14 mouse cellular contexts compared by ENCODE assay signal in the genomic region with DNA sequence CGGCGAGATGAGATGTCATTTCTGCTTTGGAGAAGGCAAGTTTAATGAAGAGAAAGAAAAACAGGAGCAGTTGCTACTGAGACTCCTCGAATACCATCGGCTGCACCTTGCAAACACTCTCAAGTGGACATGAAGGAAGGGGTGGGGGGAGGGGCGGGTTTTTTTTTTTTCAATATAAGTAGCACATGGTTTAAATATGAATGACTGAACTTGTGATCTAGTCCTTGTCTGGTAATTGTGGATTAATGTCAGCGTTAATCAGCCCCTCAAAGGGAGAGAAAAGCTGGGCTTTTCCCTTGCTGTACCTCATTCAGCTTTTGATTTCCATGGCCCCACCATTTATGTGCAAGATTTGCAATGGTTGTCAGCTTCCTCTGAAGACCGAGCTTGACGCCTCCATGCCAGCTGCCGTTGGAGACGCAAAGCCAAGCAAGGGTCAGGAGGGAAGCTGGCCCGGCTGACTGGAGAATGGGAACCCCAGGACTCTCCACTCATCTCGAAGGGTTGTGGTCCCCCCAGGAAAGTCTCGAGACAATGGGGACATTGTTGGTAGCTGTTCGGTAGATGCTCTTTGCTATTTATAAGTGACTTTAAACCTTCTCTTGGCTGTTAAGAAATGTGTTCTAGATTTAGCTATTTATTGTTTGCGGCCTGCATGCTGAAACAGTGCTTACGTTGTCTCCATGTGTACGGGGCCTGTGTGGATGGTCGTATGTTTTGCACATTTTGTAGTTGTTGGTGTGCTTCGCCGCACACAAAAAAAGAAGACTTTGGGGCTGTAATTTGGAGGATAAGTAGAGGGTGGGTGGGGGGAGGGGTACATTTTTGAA. TPM values are rescaled to one million over a fixed set of nuclear protein-coding genes. Genes with fewer than 3 reads are reported as not detected.
DNase-seq lines count a peak whose midpoint lies in the region; ATAC-seq and TF ChIP-seq lines count a peak whose summit lies in the region.
"Had no signal": no experiment of that assay in that cellular context is flagged by ENCODE, and none has a peak within 500 bp of the region (broad histone marks: within the 10 kb centered on the region; RNA-seq: fewer than 3 reads in every experiment).

No protein-coding gene starts in this region.

- H3K9ac ChIP-seq in hindbrain, embryonic 13.5 days = no peak overlapping the region
- H3K9ac ChIP-seq in midbrain, embryonic 16.5 days (ENCODE audit: low read depth, low read length) = no peak overlapping the region
- no peak overlapping the region for H3K9ac ChIP-seq in intestine, postnatal 0 days (ENCODE audit: low read depth, low read length)
- H3K9ac ChIP-seq: liver, embryonic 14.5 days had no signal

- WGBS in hindbrain, embryonic 13.5 days = 27% methylated on average over 20 of the region's 20 CpGs
- 21% methylated on average over 20 of the region's 20 CpGs for WGBS in midbrain, embryonic 16.5 days
- WGBS in intestine, postnatal 0 days = 84% methylated on average over 20 of the region's 20 CpGs

- H3K4me1 ChIP-seq in embryonic fibroblast, embryonic 13.5 days (ENCODE audit: control insufficient read depth, insufficient read depth, low read length) = peaks cover 25% of the 10 kb centered on the region
- H3K4me1 ChIP-seq in hindbrain, embryonic 13.5 days (replicated peaks) = peaks cover 85% of the 10 kb centered on the region
- peaks cover 77% of the 10 kb centered on the region for H3K4me1 ChIP-seq in midbrain, embryonic 16.5 days (ENCODE audit: control insufficient read depth, insufficient read depth, low read length)
- peaks cover 9% of the 10 kb centered on the region; the same call in 1 of the 2 replicates for H3K4me1 ChIP-seq in intestine, postnatal 0 days (replicated peaks; ENCODE audit: control insufficient read depth, insufficient read depth, low read length)

- peak overlapping the region; percentile 54 for H3K27ac ChIP-seq in embryonic fibroblast, embryonic 13.5 days (ENCODE audit: insufficient read depth, low read length)
- peak overlapping the region; percentile 74 for H3K27ac ChIP-seq in hindbrain, embryonic 13.5 days
- no peak overlapping the region for H3K27ac ChIP-seq in midbrain, embryonic 16.5 days (ENCODE audit: low read length)
- no peak overlapping the region for H3K27ac ChIP-seq in intestine, postnatal 0 days (ENCODE audit: low read depth, low read length)
- H3K27ac ChIP-seq: liver, embryonic 14.5 days had no signal

- intact Hi-C loops in heart, postnatal 10 days (cut with DNase I) = no loop called here

- peak; percentile 72 for DNase-seq in embryo, embryonic 10 days (ENCODE audit: low spot score)
- no peak for DNase-seq in heart, postnatal 10 days
- no peak for DNase-seq in right cerebral cortex, postnatal 10 days (ENCODE audit: low spot score in 2 of 2)
- DNase-seq in thymus, postnatal 36 days = no peak
- DNase-seq: adrenal gland, adult 2 months; kidney, postnatal 14 days; right cerebral cortex, postnatal 4 days; thymus, postnatal 4 days had no signal

- H3K27me3 ChIP-seq in hindbrain, embryonic 13.5 days = no peaks in the 10 kb centered on the region
- H3K27me3 ChIP-seq in midbrain, embryonic 16.5 days (ENCODE audit: control insufficient read depth, insufficient read depth, low read depth, low read length) = no peaks in the 10 kb centered on the region
- H3K27me3 ChIP-seq in intestine, postnatal 0 days (replicated peaks; ENCODE audit: control insufficient read depth, insufficient read depth, low read length) = no peaks in the 10 kb centered on the region
- H3K27me3 ChIP-seq: Patski had no signal

- H3K36me3 ChIP-seq in hindbrain, embryonic 13.5 days = peaks cover 49% of the 10 kb centered on the region
- peaks cover 24% of the 10 kb centered on the region for H3K36me3 ChIP-seq in midbrain, embryonic 16.5 days (ENCODE audit: control insufficient read depth, insufficient read depth, low read length)
- peaks cover 48% of the 10 kb centered on the region for H3K36me3 ChIP-seq in intestine, postnatal 0 days (ENCODE audit: control insufficient read depth, insufficient read depth)

- H3K9me3 ChIP-seq in hindbrain, embryonic 13.5 days = no peaks in the 10 kb centered on the region
- no peaks in the 10 kb centered on the region for H3K9me3 ChIP-seq in midbrain, embryonic 16.5 days (replicated peaks; ENCODE audit: control insufficient read depth, low read length, poor library complexity, severe bottlenecking)
- no peaks in the 10 kb centered on the region for H3K9me3 ChIP-seq in intestine, postnatal 0 days (ENCODE audit: control insufficient read depth)

- H3K4me2 ChIP-seq in hindbrain, embryonic 13.5 days = peak overlapping the region; percentile 83
- 0 out of 2 replicates have a peak overlapping the region, but pooled peaks have one; percentile 45 for H3K4me2 ChIP-seq in midbrain, embryonic 16.5 days (ENCODE audit: low read length)
- H3K4me2 ChIP-seq in intestine, postnatal 0 days (replicated peaks; ENCODE audit: low read depth) = no peak overlapping the region

- H3K4me3 ChIP-seq in embryonic fibroblast, embryonic 13.5 days (ENCODE audit: insufficient read depth, low read length) = no peak overlapping the region
- H3K4me3 ChIP-seq in hindbrain, embryonic 13.5 days = no peak overlapping the region
- no peak overlapping the region for H3K4me3 ChIP-seq in midbrain, embryonic 16.5 days (ENCODE audit: low read depth, low read length)
- no peak overlapping the region for H3K4me3 ChIP-seq in intestine, postnatal 0 days (ENCODE audit: low read depth, low read length)

- no peak for TF ChIP-seq POLR2A in embryonic fibroblast, embryonic 13.5 days (IDR thresholded peaks at IDR 0.05; ENCODE audit: low read depth, low read length)

- no peak for TF ChIP-seq CTCF in embryonic fibroblast, embryonic 13.5 days (IDR thresholded peaks at IDR 0.05; ENCODE audit: borderline replicate concordance, insufficient read depth, low read length)
- no peak for TF ChIP-seq CTCF in intestine, postnatal 0 days (IDR thresholded peaks at IDR 0.05; ENCODE audit: low read depth)

- peak; percentile 23; the same call in 1 of the 2 replicates for ATAC-seq in hindbrain, embryonic 13.5 days (ENCODE audit: low FRiP score)
- no peak for ATAC-seq in midbrain, embryonic 16.5 days
- ATAC-seq in intestine, postnatal 0 days = no peak

RNA-seq across cellular contexts. Expression of a gene that starts 9.9 kb away (rescaled TPM):
- 58.2 and 59.1 TPM in 2 replicates for polyA plus RNA-seq in embryonic fibroblast, embryonic 13.5 days (2011; ENCODE audit: insufficient read length, low read depth, missing spikeins)
- 59.2 and 62.1 TPM in 2 replicates for polyA plus RNA-seq in hindbrain, embryonic 13.5 days (2015; fragmentation: Nextera tagmentation; extraction: Ambion mirVana)
- polyA plus RNA-seq in midbrain, embryonic 16.5 days (2015; fragmentation: Nextera tagmentation; extraction: Ambion mirVana) = 103 and 119 TPM in 2 replicates
- 10 to 100 TPM; 11.8 to 16.2 TPM for total RNA-seq in heart, postnatal 10 days (2021)
- 2.3 and 2.6 TPM in 2 replicates for polyA plus RNA-seq in intestine, postnatal 0 days (2015; fragmentation: Nextera tagmentation; extraction: Ambion mirVana)

RNA-seq across cellular contexts. Expression of a gene that starts 52.6 kb away (rescaled TPM):
- 68.2 and 81.3 TPM in 2 replicates for polyA plus RNA-seq in embryonic fibroblast, embryonic 13.5 days (2011; ENCODE audit: insufficient read length, low read depth, missing spikeins)
- 37.3 and 40.1 TPM in 2 replicates for polyA plus RNA-seq in hindbrain, embryonic 13.5 days (2015; fragmentation: Nextera tagmentation; extraction: Ambion mirVana)
- 40.3 and 49.8 TPM in 2 replicates for polyA plus RNA-seq in midbrain, embryonic 16.5 days (2015; fragmentation: Nextera tagmentation; extraction: Ambion mirVana)
- 10 to 100 TPM; 24.3 to 29.8 TPM for total RNA-seq in heart, postnatal 10 days (2021)
- 273 and 300 TPM in 2 replicates for polyA plus RNA-seq in intestine, postnatal 0 days (2015; fragmentation: Nextera tagmentation; extraction: Ambion mirVana)

Comparison
In these comparisons a context has a peak if more than half of its experiments do, and no peak if none do; other contexts are left out.
1. H3K27ac ChIP-seq: peak in embryonic fibroblast, embryonic 13.5 days (single experiment) and hindbrain, embryonic 13.5 days (single experiment); none in midbrain, embryonic 16.5 days (single experiment) and intestine, postnatal 0 days (single experiment).
2. RNA of a gene that starts 9.9 kb away (polyA plus RNA-seq): 103 to 119 TPM in midbrain, embryonic 16.5 days, 59.2 to 62.1 TPM in hindbrain, embryonic 13.5 days and 58.2 to 59.1 TPM in embryonic fibroblast, embryonic 13.5 days; 2.3 to 2.6 TPM in intestine, postnatal 0 days; every median in the first group is over 10 times any median in the second.